Mouse (Mus musculus) subcutaneous adipose tissue, adult 2 months (tissue): Measurements from ENCODE around the gene Mbnl3. TPM values are rescaled to one million over a fixed set of nuclear protein-coding genes. Genes with fewer than 3 reads are reported as not detected.

Source experiments
- polyA plus RNA-seq: library from polyadenylated mRNA; depleted of rRNA; stranded (reverse); fragments of >200 nt; gene quantifications from 2 replicates; pipeline ENCODE4 v1.2.3, GENCODE M21; 2012; ENCODE audit warnings: low replicate concordance; rRNA removed

The Mbnl3 gene
- polyA plus RNA-seq: 1.8 and 4.1 TPM in 2 replicates

DNA sequence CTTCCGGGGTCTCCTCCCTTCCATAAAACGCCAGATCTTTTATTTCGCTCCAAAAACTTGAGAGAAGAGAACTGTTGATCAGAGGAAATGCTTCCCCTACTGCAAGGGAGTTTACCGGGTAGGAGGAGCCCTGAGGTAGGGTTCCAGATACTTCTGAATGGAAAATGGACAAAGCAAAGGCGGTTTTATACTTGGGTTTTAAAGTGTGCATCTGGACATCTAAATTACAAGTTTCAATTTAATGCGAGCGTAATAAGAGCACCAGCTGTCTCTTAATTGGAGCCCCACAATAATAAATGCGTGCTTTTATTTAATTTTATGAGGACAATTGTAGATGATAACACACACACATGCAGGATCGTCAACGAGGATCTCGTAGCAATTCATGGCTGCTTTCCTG is at the start of gene Mbnl3:
Gene Mbnl3 (minus strand): TSS at position 101 of the 400 bp plus-strand sequence.

Other genes with a start within 250 kb of the Mbnl3 start
- gene Rap2c, start 188.5 kb downstream of the Mbnl3 start, polyA plus RNA-seq: 4.9 and 5.0 TPM in 2 replicates